Mouse (Mus musculus) liver, postnatal 0 days (tissue): ENCODE results near the gene Tmem120b.

Source experiments
- CTCF ChIP-seq: sonication (generic); IDR thresholded peaks from 2 replicates; pipeline ENCODE4 v1.5.1; 2016; ENCODE audit warnings: antibody characterized with exemption, low read depth
- EP300 ChIP-seq: IDR thresholded peaks from 2 replicates; pipeline ENCODE4 v1.6.1; 2016; ENCODE audit warnings: antibody characterized with exemption, low read depth, mild to moderate bottlenecking

DNA sequence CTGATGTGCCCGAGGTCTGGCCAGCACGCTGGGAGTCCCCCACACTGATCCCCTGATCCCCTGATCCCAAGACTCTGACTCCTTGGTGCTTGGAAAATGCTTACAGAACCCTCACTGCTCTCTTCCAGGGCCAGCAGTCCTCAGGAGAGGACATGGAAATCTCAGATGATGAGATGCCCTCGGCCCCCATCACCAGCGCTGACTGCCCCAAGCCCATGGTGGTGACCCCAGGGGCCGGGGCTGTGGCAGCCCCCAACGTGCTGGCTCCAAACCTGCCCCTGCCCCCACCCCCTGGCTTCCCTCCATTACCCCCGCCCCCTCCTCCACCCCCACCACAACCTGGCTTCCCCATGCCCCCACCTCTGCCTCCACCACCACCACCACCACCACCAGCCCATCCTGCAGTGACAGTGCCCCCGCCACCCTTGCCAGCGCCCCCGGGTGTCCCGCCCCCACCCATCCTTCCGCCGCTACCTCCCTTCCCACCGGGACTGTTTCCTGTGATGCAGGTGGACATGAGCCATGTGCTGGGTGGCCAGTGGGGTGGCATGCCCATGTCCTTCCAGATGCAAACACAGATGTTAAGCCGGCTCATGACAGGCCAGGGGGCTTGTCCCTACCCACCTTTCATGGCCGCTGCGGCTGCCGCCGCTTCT lies 83.6 kb downstream of the Tmem120b start:
- TF ChIP-seq CTCF (no peak), EP300 (no peak)
